Mouse (Mus musculus): Measurements from ENCODE around the gene Tex26.
A peak's percentile ranks its signal among the peaks of the same experiment; 100 is the strongest.

The Tex26 gene

GRCm38 (mm10) chr5:149439531-149440179 is at the start of gene Tex26:
TSS of gene Tex26 (plus strand) at chr5:149439660.
- DNase-seq (ENCODE audit: low spot score in 2 of 2), result peak; percentile 39 to 71

DNA sequence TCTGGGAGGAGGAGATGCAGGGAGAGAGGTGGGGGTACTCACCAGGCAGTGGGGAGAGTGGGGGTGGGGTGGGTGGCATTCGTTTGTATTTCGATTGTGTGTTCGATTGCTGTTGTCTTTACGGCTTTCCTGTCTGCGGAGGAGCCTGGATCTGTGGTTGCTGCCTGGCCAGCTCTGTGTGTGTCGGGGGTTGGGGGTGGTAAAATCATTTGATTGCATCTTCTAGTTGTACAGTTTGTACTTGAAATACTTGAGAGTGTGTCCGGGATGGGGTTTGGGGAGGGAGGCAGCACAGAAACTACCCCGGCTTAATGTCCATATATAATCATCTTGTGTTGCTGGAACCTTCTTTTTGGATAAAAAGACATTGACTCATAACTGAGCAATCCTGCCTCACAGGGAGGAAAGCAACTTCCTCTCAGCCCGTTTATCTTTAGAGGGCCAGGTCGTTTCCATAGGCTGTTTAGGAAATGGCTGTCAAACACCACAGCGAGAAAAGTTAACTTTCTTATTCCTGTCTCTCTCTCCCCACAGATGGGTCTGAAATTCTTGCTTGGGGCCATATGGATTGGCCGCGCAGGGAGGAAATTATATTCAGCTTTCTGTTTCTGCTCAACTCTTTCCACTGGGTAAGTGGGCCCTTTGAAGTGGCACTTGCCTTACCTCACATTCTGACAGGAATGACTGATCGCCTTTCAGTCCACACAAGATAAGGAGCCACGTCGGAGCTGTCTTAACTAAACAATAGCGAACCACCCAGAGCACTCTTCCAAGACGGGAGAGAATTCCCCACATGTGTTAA is 47.7 kb upstream of the Tex26 start:
- DNase-seq (ENCODE audit: low spot score in 2 of 2), result no peak

DNA sequence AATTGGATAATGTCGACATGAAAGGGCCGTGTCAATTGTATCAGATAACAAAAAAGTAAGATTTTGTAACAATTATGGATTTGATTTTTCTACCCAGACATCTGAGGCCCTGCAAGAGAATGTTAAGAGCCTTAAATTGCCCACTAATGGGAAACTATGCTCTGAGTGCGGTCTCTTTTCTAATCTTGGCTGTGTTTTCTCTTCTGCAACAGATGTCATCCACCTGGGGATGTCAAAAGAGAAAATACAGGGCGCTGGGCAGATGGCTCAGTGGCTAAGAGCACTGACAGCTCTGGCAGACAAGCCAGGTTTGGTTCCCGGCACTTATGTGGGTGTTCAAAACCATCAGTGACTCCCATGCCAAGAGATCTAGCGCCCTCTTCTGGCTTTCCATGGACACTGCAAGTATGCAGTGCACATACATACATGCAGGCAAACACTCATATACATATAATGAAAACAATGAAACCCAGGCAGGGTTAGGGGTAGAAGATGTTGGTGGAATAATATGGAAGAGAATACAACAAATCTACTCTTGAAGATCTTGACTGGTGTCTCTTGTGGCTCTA is 47.0 kb upstream of the Tex26 start:
- DNase-seq (ENCODE audit: low spot score in 2 of 2), result no peak

DNA sequence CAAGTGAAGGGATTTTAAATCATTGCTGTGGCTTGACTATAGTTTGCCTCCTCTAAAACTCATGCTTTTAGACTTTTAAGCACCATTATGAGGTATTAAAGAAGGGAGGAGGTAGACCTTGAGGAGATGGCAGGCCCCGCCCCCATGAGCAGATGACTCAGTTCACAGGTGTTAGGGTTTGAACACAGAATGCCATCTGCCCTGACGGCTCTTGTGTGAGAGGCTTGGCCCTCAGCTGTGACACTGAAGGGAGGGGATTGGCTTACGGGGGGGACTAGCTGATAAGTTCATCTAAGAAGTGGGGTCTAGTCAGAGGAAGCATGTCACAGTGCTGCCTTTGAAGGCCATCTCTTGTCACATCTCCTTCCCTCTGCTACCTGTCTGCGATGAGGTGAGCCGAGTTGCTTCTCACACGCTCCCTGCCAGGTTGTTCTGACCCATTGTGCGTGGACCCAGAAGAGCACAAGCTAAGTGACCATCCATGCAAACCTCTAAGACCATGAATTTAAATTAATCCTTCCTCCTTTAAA is 37.9 kb upstream of the Tex26 start:
- DNase-seq (ENCODE audit: low spot score in 2 of 2), result no peak

- DNase-seq (ENCODE audit: low spot score in 2 of 2), result no peak
Observed at GRCm38 (mm10) chr5:149402029-149402428, 37.4 kb upstream of the Tex26 start.

GRCm38 (mm10) chr5:149403386-149403785 is 36.1 kb upstream of the Tex26 start:
- DNase-seq (ENCODE audit: low spot score in 2 of 2), result no peak

DNA sequence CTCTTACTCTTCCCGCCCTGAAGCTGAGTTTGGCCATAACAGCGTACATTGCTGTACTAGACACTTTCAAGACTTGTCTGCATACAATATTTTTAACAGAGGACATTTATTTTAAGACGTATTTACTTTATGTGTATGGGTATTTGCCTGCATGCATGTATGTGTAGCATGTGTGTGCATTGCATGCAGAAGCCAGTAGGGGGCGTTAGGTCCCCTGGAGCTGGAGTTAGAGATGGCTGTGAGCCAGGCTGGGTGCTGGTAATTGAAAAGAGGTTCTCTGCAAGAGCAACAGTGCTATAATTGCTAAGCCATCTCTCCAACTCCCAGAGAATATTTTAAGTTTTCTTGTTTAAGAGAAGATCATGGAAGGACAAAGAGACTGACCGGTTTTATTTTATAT is 34.8 kb upstream of the Tex26 start:
- no peak for DNase-seq (ENCODE audit: low spot score in 2 of 2)

DNA sequence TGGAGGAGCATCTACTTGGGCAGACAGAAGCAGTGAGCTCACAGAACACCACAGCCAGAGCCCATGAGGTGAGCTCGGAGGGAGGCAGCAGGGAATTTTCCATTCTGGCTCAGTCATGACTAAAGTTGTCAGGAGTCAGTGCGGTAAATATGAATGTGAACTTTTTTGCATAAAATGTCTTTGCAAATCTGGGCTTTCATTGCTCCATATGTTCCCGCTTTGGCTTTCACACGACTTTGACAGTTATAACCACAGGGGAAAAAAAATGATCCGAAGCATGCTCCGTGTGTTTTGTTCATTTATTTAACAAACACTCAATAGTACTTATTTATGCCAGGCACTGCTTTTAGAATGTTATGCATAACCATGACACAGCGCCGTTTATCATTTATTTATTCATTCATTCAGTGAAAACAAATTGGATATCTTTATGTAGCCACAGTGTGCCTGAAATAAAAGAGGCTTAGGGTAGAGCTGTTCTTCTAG is 32.6 kb upstream of the Tex26 start:
- peak; percentile 39 to 82 for DNase-seq (ENCODE audit: low spot score in 2 of 2)

- no peak for DNase-seq (ENCODE audit: low spot score in 2 of 2)
Observed at GRCm38 (mm10) chr5:149409502-149409901, 30.0 kb upstream of the Tex26 start.

DNA sequence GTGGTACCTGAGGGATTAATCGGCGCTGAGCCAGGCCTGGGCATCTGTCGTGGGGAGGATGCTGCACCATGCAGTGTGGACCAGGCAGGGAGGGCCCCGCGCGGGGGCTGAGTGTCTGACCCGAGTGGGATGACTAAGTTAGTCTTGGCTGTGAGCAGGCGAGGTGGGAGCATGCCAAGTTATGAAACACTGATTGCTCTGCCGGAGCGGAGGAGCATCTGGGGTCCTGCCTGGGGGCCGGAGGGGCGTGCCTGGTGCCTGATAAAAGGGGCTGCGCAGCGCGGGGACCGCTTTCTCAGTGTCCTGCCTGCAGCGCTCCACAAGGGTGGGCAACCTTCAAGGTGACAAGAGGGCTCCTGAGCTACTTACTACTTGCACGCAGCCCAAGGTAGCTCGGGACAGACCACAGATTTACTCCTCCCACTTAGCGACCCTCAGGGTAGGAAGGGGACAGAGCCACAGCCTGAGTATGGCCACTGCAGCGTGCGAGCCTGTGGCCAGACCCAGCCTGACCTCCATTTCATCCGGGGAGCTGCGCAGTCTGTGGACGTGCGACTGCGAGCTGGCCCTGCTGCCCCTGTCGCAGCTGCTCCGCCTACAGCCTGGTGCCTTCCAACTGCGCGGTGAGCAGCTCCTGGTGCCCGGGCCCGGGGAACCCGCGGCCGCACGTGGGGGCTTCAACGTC is 27.8 kb upstream of the Tex26 start, which contains the start of gene Medag:
Gene Medag (plus strand): TSS at position 241 of the 685 bp plus-strand sequence.
- DNase-seq (ENCODE audit: low spot score in 2 of 2), result peak; percentile 65 to 67

DNA sequence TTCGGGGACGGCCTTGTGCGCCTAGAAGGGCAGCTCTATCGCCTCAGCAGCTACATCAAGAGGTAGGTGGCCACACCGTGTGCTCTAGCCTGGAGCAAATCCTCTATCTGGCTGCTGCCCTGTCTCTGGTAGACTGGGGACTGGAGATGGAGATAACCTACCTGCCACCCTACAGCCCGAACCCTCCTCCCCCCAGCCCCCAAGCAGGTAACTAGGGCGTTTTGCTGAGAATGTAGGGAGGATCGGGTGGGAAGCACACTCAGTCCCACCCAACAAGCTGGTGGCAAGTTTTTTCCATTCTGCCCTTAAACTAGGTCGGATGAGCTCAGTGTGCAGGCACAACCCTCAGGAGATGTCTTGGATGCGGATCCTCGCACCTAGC is 27.3 kb upstream of the Tex26 start:
- DNase-seq (ENCODE audit: low spot score in 2 of 2), result peak; percentile 31

DNA sequence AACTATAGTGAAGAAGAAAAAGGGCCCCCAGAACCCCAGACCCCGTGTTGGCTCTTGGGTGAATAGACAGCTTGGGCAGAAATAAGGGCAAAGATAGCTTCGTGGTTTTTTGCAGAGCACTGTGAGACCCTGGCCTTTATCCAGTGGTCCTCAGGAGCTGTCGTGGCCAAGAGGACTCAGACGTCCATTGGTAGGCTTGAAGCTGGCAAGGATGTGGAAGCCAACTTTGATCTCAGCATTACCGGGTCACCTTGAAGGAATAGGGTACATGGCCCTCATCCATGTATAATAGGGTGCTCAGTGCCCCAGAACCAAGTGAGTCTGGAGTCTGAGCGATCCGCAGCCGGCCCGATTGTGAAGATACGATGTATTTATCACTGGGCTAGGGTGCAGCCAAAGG is 26.8 kb upstream of the Tex26 start:
- DNase-seq (ENCODE audit: low spot score in 2 of 2), result no peak

- DNase-seq (ENCODE audit: low spot score in 2 of 2), result no peak
Observed at GRCm38 (mm10) chr5:149414369-149415167, 24.9 kb upstream of the Tex26 start.

DNA sequence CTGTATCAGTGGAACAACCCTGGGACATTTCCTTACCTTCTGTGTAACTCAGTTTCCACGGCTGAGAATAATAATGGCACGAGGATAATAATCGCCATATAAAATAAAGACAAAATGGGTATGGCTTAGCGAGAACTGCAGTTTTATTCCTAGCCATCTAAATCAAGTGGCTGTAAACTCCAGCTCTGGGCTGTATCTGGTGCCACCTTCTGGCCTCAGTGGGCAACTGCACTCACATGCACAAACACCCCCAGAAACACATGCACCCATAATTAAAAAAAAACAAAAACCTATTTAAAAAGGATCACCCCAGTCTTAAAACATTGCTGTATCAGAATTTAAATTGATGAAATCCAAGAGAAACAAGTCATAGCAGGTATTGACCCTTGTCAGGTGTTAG is 22.1 kb upstream of the Tex26 start:
- DNase-seq (ENCODE audit: low spot score in 2 of 2), result no peak

DNA sequence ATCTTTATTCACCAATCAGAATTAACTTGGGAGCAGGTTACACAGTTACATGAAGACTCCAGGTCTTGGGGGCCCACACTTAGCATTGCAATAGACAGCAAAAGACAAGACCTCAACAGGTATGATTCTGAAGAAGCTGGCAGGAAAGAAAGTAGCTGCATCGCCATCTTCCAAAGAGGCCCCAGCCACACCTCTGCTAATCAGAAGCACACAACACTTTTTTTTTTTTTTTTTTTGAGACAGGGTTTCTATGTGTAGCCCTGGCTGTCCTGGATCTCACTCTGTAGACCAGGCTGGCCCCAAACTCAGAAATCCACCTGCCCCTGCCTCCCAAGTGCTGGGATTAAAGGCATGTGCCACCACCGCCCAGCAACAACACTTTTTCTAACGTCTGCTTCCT is 12.9 kb upstream of the Tex26 start:
- no peak for DNase-seq (ENCODE audit: low spot score in 2 of 2)

DNA sequence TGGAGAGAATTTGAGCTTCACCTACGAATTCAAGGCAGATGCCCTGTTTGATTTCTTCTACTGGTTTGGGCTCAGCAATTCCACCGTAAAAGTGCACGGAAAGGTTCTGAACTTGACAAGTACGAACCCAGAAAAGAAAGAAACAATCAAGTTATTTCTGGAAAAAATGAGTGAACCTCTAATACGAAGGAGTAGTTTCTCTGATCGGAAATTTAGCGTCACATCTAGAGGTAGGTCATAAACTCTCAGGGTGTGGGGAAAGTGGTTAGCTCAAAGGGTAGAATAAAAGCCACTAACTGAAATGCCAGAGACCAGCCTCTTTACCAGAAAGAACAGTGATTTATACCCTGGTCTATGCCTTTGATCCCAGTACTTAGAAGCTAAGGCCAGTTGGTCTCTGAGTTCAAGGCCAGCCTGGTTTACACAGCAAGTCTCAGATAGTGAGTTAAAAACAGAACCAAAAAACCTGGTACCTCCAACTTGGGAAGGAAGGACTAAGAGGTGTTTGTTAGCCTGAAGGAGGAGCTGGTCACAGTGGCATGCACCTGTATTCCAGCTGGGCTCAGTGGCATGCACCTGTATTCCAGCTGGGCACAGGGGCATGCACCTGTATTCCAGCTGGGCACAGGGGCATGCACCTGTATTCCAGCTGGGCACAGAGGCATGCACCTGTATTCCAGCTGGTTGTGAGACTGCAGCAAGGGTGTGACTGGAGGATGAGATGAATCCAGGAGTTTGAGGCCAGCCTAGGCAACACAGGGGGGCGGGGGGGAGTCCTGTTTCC is 12.0 kb upstream of the Tex26 start:
- DNase-seq (ENCODE audit: low spot score in 2 of 2), result no peak

- no peak for DNase-seq (ENCODE audit: low spot score in 2 of 2)
Observed at GRCm38 (mm10) chr5:149428347-149428746, 11.1 kb upstream of the Tex26 start.

GRCm38 (mm10) chr5:149428810-149429255 is 10.6 kb upstream of the Tex26 start:
- DNase-seq (ENCODE audit: low spot score in 2 of 2), result no peak

- no peak for DNase-seq (ENCODE audit: low spot score in 2 of 2)
Observed at GRCm38 (mm10) chr5:149429541-149429940, 9.9 kb upstream of the Tex26 start.

DNA sequence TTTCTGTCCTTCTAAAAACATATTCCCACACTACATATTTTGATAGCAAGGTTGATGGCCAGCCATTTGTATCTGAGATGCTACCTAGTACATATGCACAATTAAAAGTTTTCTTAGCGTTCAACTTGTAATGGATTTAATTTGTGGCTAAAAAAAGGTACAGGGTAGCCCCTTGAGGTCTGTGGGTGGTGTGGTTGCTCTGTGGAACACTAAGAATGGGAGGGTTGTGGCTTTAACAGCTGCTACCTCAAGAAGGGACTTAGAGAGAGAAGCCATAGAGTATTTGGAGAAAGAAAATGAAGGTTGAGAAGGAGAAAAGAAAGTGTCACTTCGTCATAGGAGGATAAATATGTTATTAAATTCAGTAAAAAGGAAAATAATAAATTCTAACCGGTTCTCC is 8.5 kb upstream of the Tex26 start:
- no peak for DNase-seq (ENCODE audit: low spot score in 2 of 2)

Measured in frontal cortex, postnatal 36 days (tissue).